Mouse (Mus musculus): ENCODE results near the gene Dynlt1b. TPM values are rescaled to one million over a fixed set of nuclear protein-coding genes. Genes with fewer than 3 reads are reported as not detected.
A peak's percentile ranks its signal among the peaks of the same experiment; 100 is the strongest.
"Not testable (repeated sequence)": the region's sequence is repeated elsewhere in the genome, so short reads cannot be mapped to it uniquely, and the experiment has no call there.

Dynlt1b gene
- 214 and 264 TPM in 2 replicates for total RNA-seq (2014; rRNA removed; ENCODE audit: low replicate concordance)
- 558 and 559 TPM in 2 replicates for polyA plus RNA-seq (2015; fragmentation: Nextera tagmentation; extraction: Ambion mirVana)

DNA sequence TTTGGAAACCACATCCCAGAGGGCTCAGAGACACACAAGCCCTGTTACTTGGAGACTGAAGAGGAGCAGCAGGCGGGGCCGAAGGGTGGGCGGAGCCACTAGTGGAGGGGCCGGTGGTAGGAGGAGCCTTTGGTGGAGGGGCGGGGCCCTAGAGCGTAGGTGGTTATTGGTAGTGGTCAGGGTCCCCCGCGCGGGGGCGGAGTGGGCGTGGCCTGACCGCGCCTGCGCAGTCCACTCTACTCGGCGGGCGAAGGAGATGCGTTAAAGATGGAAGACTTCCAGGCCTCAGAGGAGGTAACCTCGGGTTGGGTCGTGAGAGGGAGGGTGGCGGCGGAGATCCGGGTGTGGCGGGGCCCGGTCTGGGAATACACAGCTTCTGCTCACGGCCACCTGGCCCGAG lies at the start of gene Dynlt1b:
Dynlt1b (plus strand) TSS at position 168 of the 400 bp plus-strand sequence.
- H3K27ac ChIP-seq (ENCODE audit: low read depth), result peak within 1 kb of the TSS; percentile 51
- WGBS, result under 1% methylated on average over 27 of the region's 27 CpGs

DNA sequence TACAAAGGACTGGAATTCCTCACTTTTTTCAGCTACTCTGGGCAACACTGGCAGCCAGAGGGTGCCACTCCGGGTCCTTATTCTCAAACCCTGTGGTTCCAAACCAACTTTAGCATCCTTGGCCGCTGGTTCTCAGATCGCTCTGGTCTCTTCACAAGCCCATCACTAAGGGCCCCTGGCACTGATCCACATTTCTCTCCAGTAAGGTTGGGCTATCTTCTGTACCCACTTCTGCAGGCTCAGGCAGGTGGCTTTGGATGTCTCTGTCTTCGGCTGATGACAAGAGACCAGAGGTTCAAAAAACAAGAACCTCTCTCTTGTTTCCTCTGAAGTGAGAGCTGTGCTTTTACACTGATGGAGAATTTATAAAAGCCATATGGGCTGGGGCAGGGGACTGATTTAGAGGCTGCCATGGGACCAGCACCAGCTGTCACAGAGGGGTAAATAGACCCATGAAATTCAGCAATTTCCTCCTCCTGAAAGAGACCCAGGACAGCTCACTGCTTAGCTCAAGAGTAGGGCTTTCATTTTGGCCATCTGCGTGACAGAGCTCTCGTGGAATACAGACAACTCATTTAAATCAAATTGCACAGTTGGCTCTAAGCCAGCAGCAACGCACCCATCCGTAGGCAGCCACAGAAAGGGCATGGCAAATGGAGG lies 49.6 kb upstream of the Dynlt1b start:
- H3K4me3 ChIP-seq (ENCODE audit: low read depth, low read length); DNase-seq (ENCODE audit: low spot score); ATAC-seq (ENCODE audit: insufficient read depth, low read depth); H3K9ac ChIP-seq (replicated peaks; ENCODE audit: low read depth, low read length); H3K4me1 ChIP-seq (ENCODE audit: control insufficient read depth, insufficient read depth); H3K4me2 ChIP-seq (ENCODE audit: low read depth, low read length); H3K27me3 ChIP-seq (ENCODE audit: control insufficient read depth, insufficient read depth, low read length); H3K9me3 ChIP-seq (replicated peaks; ENCODE audit: control insufficient read depth, low read length); H3K36me3 ChIP-seq (replicated peaks; ENCODE audit: control insufficient read depth, insufficient read depth, low read length); H3K27ac ChIP-seq (ENCODE audit: low read depth): not testable (repeated sequence)
- 89% methylated on average over 1 of the region's 8 CpGs for WGBS

More for the DNA sequence above, at the start of gene Dynlt1b:
- DNase-seq (ENCODE audit: low spot score) (peak; percentile 99), ATAC-seq (ENCODE audit: insufficient read depth, low read depth) (peak; percentile 99)
- not testable (repeated sequence) for H3K4me1 ChIP-seq (ENCODE audit: control insufficient read depth, insufficient read depth); H3K9me3 ChIP-seq (replicated peaks; ENCODE audit: control insufficient read depth, low read length); H3K27me3 ChIP-seq (ENCODE audit: control insufficient read depth, insufficient read depth, low read length); H3K36me3 ChIP-seq (replicated peaks; ENCODE audit: control insufficient read depth, insufficient read depth, low read length)
- Histone ChIP-seq H3K4me3 (ENCODE audit: low read depth, low read length) (peak within 1 kb of the TSS; percentile 56), H3K4me2 (ENCODE audit: low read depth, low read length) (peak within 1 kb of the TSS; percentile 59), H3K9ac (replicated peaks; ENCODE audit: low read depth, low read length) (peak within 1 kb of the TSS; percentile 61)
- TF ChIP-seq CTCF (IDR thresholded peaks at IDR 0.05; ENCODE audit: low read depth), result peak; percentile 10; the same call in 1 of the 2 replicates

DNA sequence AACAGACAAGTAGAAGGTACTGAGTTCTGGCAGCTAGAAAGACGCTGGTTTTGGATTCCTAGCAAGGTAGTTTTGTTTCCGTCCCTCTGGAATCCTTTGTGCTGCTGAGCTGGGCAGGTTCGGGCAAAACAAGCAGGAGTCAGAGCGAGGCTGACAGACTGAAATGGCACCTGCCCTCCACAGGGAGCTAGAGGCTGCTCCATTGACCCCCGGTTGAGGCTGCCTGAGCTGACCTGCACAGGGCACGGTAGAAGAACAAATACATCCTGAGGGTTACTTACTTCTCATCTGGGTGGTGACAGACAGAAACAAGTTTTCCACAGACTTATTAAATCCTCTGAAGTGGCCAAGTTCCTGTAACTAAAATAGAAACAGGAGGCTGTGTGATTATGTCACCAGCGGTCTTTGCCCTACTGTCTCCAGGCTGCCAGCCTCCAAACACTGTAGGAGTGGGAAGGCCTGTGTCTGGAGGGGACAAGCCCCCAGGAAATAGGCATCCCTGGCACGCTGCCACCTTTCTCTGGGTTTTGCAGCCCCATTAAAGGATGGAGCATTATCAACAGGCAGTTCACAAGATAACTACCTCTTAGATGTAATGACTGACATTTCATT lies 48.7 kb upstream of the Dynlt1b start:
- H3K36me3 ChIP-seq (replicated peaks; ENCODE audit: control insufficient read depth, insufficient read depth, low read length); H3K9me3 ChIP-seq (replicated peaks; ENCODE audit: control insufficient read depth, low read length); H3K27me3 ChIP-seq (ENCODE audit: control insufficient read depth, insufficient read depth, low read length); H3K27ac ChIP-seq (ENCODE audit: low read depth); H3K4me2 ChIP-seq (ENCODE audit: low read depth, low read length); H3K9ac ChIP-seq (replicated peaks; ENCODE audit: low read depth, low read length); DNase-seq (ENCODE audit: low spot score); H3K4me3 ChIP-seq (ENCODE audit: low read depth, low read length); H3K4me1 ChIP-seq (ENCODE audit: control insufficient read depth, insufficient read depth): not testable (repeated sequence)
- WGBS, result no CpG with 5 or more reads among the region's 8 CpGs
- ATAC-seq (ENCODE audit: insufficient read depth, low read depth), result peak; percentile 68; the same call in 1 of the 2 replicates

DNA sequence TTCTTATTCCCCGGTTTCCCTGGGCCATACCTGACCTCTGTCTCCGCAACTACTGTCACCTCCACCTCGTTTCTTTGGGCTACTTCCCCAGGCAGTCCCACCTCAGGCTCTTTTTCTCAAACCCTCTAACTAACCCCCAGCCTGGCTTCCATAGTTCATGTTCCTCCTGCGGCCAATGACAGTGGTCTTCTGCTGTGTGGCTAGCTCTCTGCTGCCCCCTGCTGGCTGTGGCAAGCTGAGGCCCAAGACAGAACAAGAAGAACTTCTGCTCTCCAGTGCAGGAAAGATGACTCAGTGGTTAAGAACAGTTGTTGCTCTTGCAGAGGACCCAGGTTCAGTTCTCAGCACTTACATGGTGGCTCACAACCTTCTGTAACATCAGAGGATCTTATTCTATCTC lies 43.0 kb upstream of the Dynlt1b start:
- H3K4me2 ChIP-seq (ENCODE audit: low read depth, low read length); H3K9me3 ChIP-seq (replicated peaks; ENCODE audit: control insufficient read depth, low read length); H3K27ac ChIP-seq (ENCODE audit: low read depth); H3K4me3 ChIP-seq (ENCODE audit: low read depth, low read length); H3K9ac ChIP-seq (replicated peaks; ENCODE audit: low read depth, low read length); H3K4me1 ChIP-seq (ENCODE audit: control insufficient read depth, insufficient read depth); DNase-seq (ENCODE audit: low spot score); H3K36me3 ChIP-seq (replicated peaks; ENCODE audit: control insufficient read depth, insufficient read depth, low read length); H3K27me3 ChIP-seq (ENCODE audit: control insufficient read depth, insufficient read depth, low read length): not testable (repeated sequence)
- no CpG with 5 or more reads among the region's 4 CpGs for WGBS
- ATAC-seq (ENCODE audit: insufficient read depth, low read depth), result peak; percentile 70

DNA sequence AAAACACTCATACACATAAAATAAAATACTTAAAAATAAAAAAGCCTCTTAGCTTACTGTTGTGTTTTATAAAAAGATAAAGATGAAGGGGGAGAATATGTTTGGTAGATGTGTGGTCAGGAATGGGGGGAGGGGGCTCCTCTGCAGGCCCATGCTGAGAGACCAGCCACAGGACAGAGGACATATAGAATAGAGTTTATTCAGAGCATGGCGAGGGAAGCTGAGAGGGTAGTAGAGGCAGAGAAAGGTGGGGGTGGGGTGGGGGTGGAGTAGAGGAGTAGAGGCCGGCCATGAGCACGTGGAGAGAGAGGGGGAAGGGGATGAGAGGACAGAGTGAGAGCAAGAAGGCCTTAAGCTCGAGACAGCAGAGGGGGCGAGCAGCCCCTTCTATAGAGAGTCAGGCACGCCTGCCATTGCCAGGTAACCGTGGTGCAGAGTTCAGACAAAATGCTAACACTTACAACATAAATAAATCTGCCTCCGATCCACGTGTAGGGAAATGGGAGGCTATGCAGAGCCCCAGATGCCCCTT lies 42.5 kb upstream of the Dynlt1b start:
- not testable (repeated sequence) for H3K4me3 ChIP-seq (ENCODE audit: low read depth, low read length); H3K9ac ChIP-seq (replicated peaks; ENCODE audit: low read depth, low read length); H3K9me3 ChIP-seq (replicated peaks; ENCODE audit: control insufficient read depth, low read length); H3K27ac ChIP-seq (ENCODE audit: low read depth); H3K36me3 ChIP-seq (replicated peaks; ENCODE audit: control insufficient read depth, insufficient read depth, low read length); H3K27me3 ChIP-seq (ENCODE audit: control insufficient read depth, insufficient read depth, low read length); H3K4me2 ChIP-seq (ENCODE audit: low read depth, low read length); H3K4me1 ChIP-seq (ENCODE audit: control insufficient read depth, insufficient read depth); ATAC-seq (ENCODE audit: insufficient read depth, low read depth); DNase-seq (ENCODE audit: low spot score)
- WGBS, result no CpG with 5 or more reads among the region's 9 CpGs

DNA sequence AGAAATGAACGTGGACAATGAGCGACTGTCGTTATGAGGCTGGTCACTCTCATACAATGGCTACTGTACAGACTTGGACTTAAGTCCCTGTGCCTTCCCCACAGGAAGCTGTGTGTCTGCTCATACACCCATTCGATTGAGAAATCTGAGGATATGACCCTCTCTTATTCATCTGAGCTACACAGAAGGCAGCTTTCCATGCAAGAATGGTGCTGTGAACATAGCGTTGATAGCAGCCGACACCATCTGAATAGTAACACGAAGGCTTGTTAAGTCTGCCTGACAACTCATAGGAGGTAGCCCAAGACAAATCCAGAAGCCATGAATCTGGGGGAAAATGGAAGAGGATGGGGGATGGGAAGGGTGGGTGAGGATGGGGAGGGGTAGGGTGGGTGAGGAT lies 40.4 kb upstream of the Dynlt1b start:
- H3K4me3 ChIP-seq (ENCODE audit: low read depth, low read length); ATAC-seq (ENCODE audit: insufficient read depth, low read depth); H3K27ac ChIP-seq (ENCODE audit: low read depth); H3K36me3 ChIP-seq (replicated peaks; ENCODE audit: control insufficient read depth, insufficient read depth, low read length); H3K9me3 ChIP-seq (replicated peaks; ENCODE audit: control insufficient read depth, low read length); H3K4me2 ChIP-seq (ENCODE audit: low read depth, low read length); H3K27me3 ChIP-seq (ENCODE audit: control insufficient read depth, insufficient read depth, low read length); DNase-seq (ENCODE audit: low spot score); H3K4me1 ChIP-seq (ENCODE audit: control insufficient read depth, insufficient read depth); H3K9ac ChIP-seq (replicated peaks; ENCODE audit: low read depth, low read length): not testable (repeated sequence)
- WGBS, result 71% methylated on average over 2 of the region's 7 CpGs

DNA sequence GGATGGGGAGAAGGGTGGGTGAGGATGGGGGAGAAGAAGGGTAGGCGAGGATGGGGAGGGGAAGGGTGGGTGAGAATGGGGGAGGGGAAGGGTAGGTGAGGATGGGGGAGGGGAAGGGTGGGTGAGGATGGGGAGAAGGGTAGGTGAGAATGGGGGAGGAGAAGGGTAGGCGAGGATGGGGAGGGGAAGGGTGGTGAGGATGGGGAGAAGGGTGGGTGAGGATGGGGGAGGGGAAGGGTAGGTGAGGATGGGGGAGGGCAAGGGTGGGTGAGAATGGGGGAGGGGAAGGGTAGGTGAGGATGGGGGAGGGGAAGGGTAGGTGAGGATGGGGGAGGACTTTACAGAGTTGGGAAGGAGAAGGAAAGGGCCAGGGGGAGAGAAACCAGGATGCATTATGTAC lies 39.2 kb upstream of the Dynlt1b start:
- DNase-seq (ENCODE audit: low spot score); H3K9ac ChIP-seq (replicated peaks; ENCODE audit: low read depth, low read length); ATAC-seq (ENCODE audit: insufficient read depth, low read depth); H3K4me2 ChIP-seq (ENCODE audit: low read depth, low read length); H3K36me3 ChIP-seq (replicated peaks; ENCODE audit: control insufficient read depth, insufficient read depth, low read length); H3K27me3 ChIP-seq (ENCODE audit: control insufficient read depth, insufficient read depth, low read length); H3K27ac ChIP-seq (ENCODE audit: low read depth); H3K4me3 ChIP-seq (ENCODE audit: low read depth, low read length); H3K4me1 ChIP-seq (ENCODE audit: control insufficient read depth, insufficient read depth); H3K9me3 ChIP-seq (replicated peaks; ENCODE audit: control insufficient read depth, low read length): not testable (repeated sequence)
- 91% methylated on average over 2 of the region's 2 CpGs for WGBS

DNA sequence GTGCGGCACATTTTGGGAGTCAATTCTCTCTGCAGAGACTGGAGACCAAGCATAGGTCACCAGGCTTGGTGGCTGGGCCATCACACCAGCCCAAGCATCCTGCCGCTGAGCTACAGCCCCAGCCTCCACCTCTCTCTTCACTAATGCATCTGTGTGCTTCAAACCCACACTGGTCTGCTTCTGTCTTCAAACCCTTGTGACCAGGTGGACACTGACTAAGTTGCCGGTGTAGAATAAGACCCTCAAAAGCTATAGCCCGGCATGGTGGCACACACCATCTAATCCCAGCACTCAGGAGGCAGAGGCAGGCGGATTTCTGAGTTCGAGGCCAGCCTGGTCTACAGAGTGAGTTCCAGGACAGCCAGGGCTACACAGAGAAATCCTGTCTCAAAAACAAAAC lies 38.2 kb upstream of the Dynlt1b start:
- not testable (repeated sequence) for H3K4me2 ChIP-seq (ENCODE audit: low read depth, low read length); H3K9ac ChIP-seq (replicated peaks; ENCODE audit: low read depth, low read length); H3K4me1 ChIP-seq (ENCODE audit: control insufficient read depth, insufficient read depth); H3K9me3 ChIP-seq (replicated peaks; ENCODE audit: control insufficient read depth, low read length); H3K27me3 ChIP-seq (ENCODE audit: control insufficient read depth, insufficient read depth, low read length); H3K27ac ChIP-seq (ENCODE audit: low read depth); DNase-seq (ENCODE audit: low spot score); H3K4me3 ChIP-seq (ENCODE audit: low read depth, low read length); H3K36me3 ChIP-seq (replicated peaks; ENCODE audit: control insufficient read depth, insufficient read depth, low read length); ATAC-seq (ENCODE audit: insufficient read depth, low read depth)
- WGBS, result 79% methylated on average over 5 of the region's 6 CpGs
